Mouse (Mus musculus) heart, postnatal 25 days (tissue): ENCODE data around the gene Babam1. TPM values are rescaled to one million over a fixed set of nuclear protein-coding genes. Genes with fewer than 3 reads are reported as not detected.

Source experiments
- DNase-seq: peaks from one replicate; pipeline ENCODE4 v3.0.0; 2022; ENCODE audit warnings: low spot score
- intact Hi-C: fragments of 180-260 bp; cut with DNase I; formaldehyde crosslinking; loops from one replicate; pipeline ENCODE4 v1.15.1; 2025
- total RNA-seq, 2 experiments: library from RNA; stranded (reverse); gene quantifications; 2 replicates each; pipeline ENCODE4 v1.2.3; 2021

Babam1 gene
- total RNA-seq, 2 experiments from 2014 or later, result 67.0 to 69.5 TPM

- no peak for DNase-seq
Observed at GRCm38 (mm10) chr8:71380178-71381171, 16.2 kb upstream of the Babam1 start.

GRCm38 (mm10) chr8:71381421-71381970 lies 15.2 kb upstream of the Babam1 start, which contains the start of gene Nr2f6:
Gene Nr2f6 (minus strand): TSS chr8:71381960.
- peak; percentile 79 for DNase-seq
- intact Hi-C loops, result no loop called here

More at GRCm38 (mm10) chr8:71380178-71381171, 16.2 kb upstream of the Babam1 start:
- intact Hi-C loops, result no loop called here

GRCm38 (mm10) chr8:71381971-71382961 lies 14.4 kb upstream of the Babam1 start:
- intact Hi-C loops, result no loop called here
- no peak for DNase-seq

GRCm38 (mm10) chr8:71383396-71383795 lies 13.3 kb upstream of the Babam1 start:
- no peak for DNase-seq
- intact Hi-C loops, result no loop called here

- no peak for DNase-seq
- intact Hi-C loops, result no loop called here
Observed at GRCm38 (mm10) chr8:71383860-71384259, 12.8 kb upstream of the Babam1 start.

GRCm38 (mm10) chr8:71385212-71385835 lies 11.3 kb upstream of the Babam1 start:
- no peak for DNase-seq
- intact Hi-C loops, result no loop called here

- DNase-seq, result no peak
Observed at GRCm38 (mm10) chr8:71388267-71388666, 8.4 kb upstream of the Babam1 start.

GRCm38 (mm10) chr8:71391696-71392095 lies 5.0 kb upstream of the Babam1 start:
- intact Hi-C loops, result no loop called here

More at GRCm38 (mm10) chr8:71388267-71388666, 8.4 kb upstream of the Babam1 start:
- intact Hi-C loops, result no loop called here

GRCm38 (mm10) chr8:71392391-71392790 lies 4.3 kb upstream of the Babam1 start:
- DNase-seq, result no peak
- intact Hi-C loops, result no loop called here

More at GRCm38 (mm10) chr8:71391696-71392095, 5.0 kb upstream of the Babam1 start:
- DNase-seq, result no peak

GRCm38 (mm10) chr8:71392871-71393270 lies 3.8 kb upstream of the Babam1 start:
- no peak for DNase-seq
- intact Hi-C loops, result no loop called here

GRCm38 (mm10) chr8:71394481-71394880 lies 2.2 kb upstream of the Babam1 start:
- no peak for DNase-seq
- intact Hi-C loops, result no loop called here

GRCm38 (mm10) chr8:71395071-71395470 lies 1.6 kb upstream of the Babam1 start:
- intact Hi-C loops, result no loop called here
- no peak for DNase-seq

GRCm38 (mm10) chr8:71395629-71396028 lies 1.0 kb upstream of the Babam1 start, which contains the start of gene Ushbp1:
Gene Ushbp1 (minus strand): TSS chr8:71395802.
- intact Hi-C loops, result no loop called here
- DNase-seq, result peak; percentile 59

GRCm38 (mm10) chr8:71397701-71398100 lies 1.0 kb downstream of the Babam1 start:
- DNase-seq, result no peak
- intact Hi-C loops, result no loop called here

GRCm38 (mm10) chr8:71400826-71401225 lies 4.2 kb downstream of the Babam1 start:
- intact Hi-C loops, result no loop called here
- DNase-seq, result no peak

GRCm38 (mm10) chr8:71401454-71401853 lies 4.8 kb downstream of the Babam1 start:
- intact Hi-C loops, result no loop called here
- DNase-seq, result no peak

- no peak for DNase-seq
- intact Hi-C loops, result loop anchor here (2.0 kb wide), 1 partner anchor 24 kb away; no protein-coding TSS in a partner anchor
Observed at GRCm38 (mm10) chr8:71402446-71402964, 5.8 kb downstream of the Babam1 start.

- DNase-seq, result no peak
- intact Hi-C loops, result loop anchor here (2.0 kb wide), 1 partner anchor 24 kb away; no protein-coding TSS in a partner anchor
Observed at GRCm38 (mm10) chr8:71403107-71403885, 6.6 kb downstream of the Babam1 start.
